Mouse (Mus musculus): Measurements from ENCODE around the gene Rnf215. TPM values are rescaled to one million over a fixed set of nuclear protein-coding genes. Genes with fewer than 3 reads are reported as not detected.
"Not testable (repeated sequence)": the region's sequence is repeated elsewhere in the genome, so short reads cannot be mapped to it uniquely, and the experiment has no call there.

Rnf215 gene
- polyA plus RNA-seq, 1 experiment from 2014 or later = 51.0 TPM

- no peaks in the 10 kb centered on the region for H3K9me3 ChIP-seq (ENCODE audit: control insufficient read depth, low read length)
- no peak overlapping the region for H3K4me3 ChIP-seq (ENCODE audit: low read depth, low read length)
- H3K36me3 ChIP-seq (ENCODE audit: control insufficient read depth, insufficient read depth, low read length) = peaks cover 3% of the 10 kb centered on the region; the same call in 1 of the 2 replicates
- no peak overlapping the region for H3K27ac ChIP-seq (ENCODE audit: low read depth, low read length)
- H3K4me1 ChIP-seq (ENCODE audit: control insufficient read depth, insufficient read depth, low read length) = no peaks in the 10 kb centered on the region
- no peaks in the 10 kb centered on the region for H3K27me3 ChIP-seq (ENCODE audit: control insufficient read depth, insufficient read depth, low read length)
- ATAC-seq (ENCODE audit: low read depth) = no peak
- H3K4me2 ChIP-seq (ENCODE audit: low read depth, low read length) = no peak overlapping the region
- H3K9ac ChIP-seq (replicated peaks; ENCODE audit: low read depth, low read length) = no peak overlapping the region
- WGBS = 91% methylated on average over 7 of the region's 7 CpGs
Measured at GRCm38 (mm10) chr11:4108691-4109090, 26.3 kb upstream of the Rnf215 start.

GRCm38 (mm10) chr11:4112033-4112432 is 23.0 kb upstream of the Rnf215 start:
- no peak overlapping the region for H3K4me2 ChIP-seq (ENCODE audit: low read depth, low read length)
- H3K36me3 ChIP-seq (ENCODE audit: control insufficient read depth, insufficient read depth, low read length) = peaks cover 3% of the 10 kb centered on the region; the same call in 1 of the 2 replicates
- no peak overlapping the region for H3K4me3 ChIP-seq (ENCODE audit: low read depth, low read length)
- H3K27me3 ChIP-seq (ENCODE audit: control insufficient read depth, insufficient read depth, low read length) = no peaks in the 10 kb centered on the region
- H3K9me3 ChIP-seq (ENCODE audit: control insufficient read depth, low read length) = no peaks in the 10 kb centered on the region
- no peak overlapping the region for H3K27ac ChIP-seq (ENCODE audit: low read depth, low read length)
- no peak overlapping the region for H3K9ac ChIP-seq (replicated peaks; ENCODE audit: low read depth, low read length)
- ATAC-seq (ENCODE audit: low read depth) = no peak
- 0 out of 2 replicates have a peak, but pooled peaks cover 3% of the 10 kb centered on the region for H3K4me1 ChIP-seq (ENCODE audit: control insufficient read depth, insufficient read depth, low read length)
- 93% methylated on average over 4 of the region's 4 CpGs for WGBS

GRCm38 (mm10) chr11:4112861-4113260 is 22.1 kb upstream of the Rnf215 start:
- Histone ChIP-seq H3K4me2 (ENCODE audit: low read depth, low read length) (no peak overlapping the region), H3K4me1 (ENCODE audit: control insufficient read depth, insufficient read depth, low read length) (peaks cover 6% of the 10 kb centered on the region; the same call in 1 of the 2 replicates), H3K36me3 (ENCODE audit: control insufficient read depth, insufficient read depth, low read length) (peaks cover 3% of the 10 kb centered on the region; the same call in 1 of the 2 replicates), H3K4me3 (ENCODE audit: low read depth, low read length) (no peak overlapping the region), H3K9ac (replicated peaks; ENCODE audit: low read depth, low read length) (no peak overlapping the region), H3K9me3 (ENCODE audit: control insufficient read depth, low read length) (no peaks in the 10 kb centered on the region), H3K27ac (ENCODE audit: low read depth, low read length) (no peak overlapping the region), H3K27me3 (ENCODE audit: control insufficient read depth, insufficient read depth, low read length) (no peaks in the 10 kb centered on the region)
- ATAC-seq (ENCODE audit: low read depth) = no peak
- WGBS = 83% methylated on average over 6 of the region's 6 CpGs

- H3K36me3 ChIP-seq (ENCODE audit: control insufficient read depth, insufficient read depth, low read length) = peaks cover 3% of the 10 kb centered on the region; the same call in 1 of the 2 replicates
- 88% methylated on average over 4 of the region's 4 CpGs for WGBS
- H3K4me2 ChIP-seq (ENCODE audit: low read depth, low read length) = no peak overlapping the region
- no peak overlapping the region for H3K9ac ChIP-seq (replicated peaks; ENCODE audit: low read depth, low read length)
- no peak for ATAC-seq (ENCODE audit: low read depth)
- H3K27ac ChIP-seq (ENCODE audit: low read depth, low read length) = no peak overlapping the region
- no peaks in the 10 kb centered on the region for H3K9me3 ChIP-seq (ENCODE audit: control insufficient read depth, low read length)
- H3K4me3 ChIP-seq (ENCODE audit: low read depth, low read length) = no peak overlapping the region
- no peaks in the 10 kb centered on the region for H3K27me3 ChIP-seq (ENCODE audit: control insufficient read depth, insufficient read depth, low read length)
- peaks cover 6% of the 10 kb centered on the region; the same call in 1 of the 2 replicates for H3K4me1 ChIP-seq (ENCODE audit: control insufficient read depth, insufficient read depth, low read length)
Measured at GRCm38 (mm10) chr11:4113496-4113895, 21.5 kb upstream of the Rnf215 start.

GRCm38 (mm10) chr11:4113970-4114369 is 21.0 kb upstream of the Rnf215 start:
- no peaks in the 10 kb centered on the region for H3K27me3 ChIP-seq (ENCODE audit: control insufficient read depth, insufficient read depth, low read length)
- H3K9ac ChIP-seq (replicated peaks; ENCODE audit: low read depth, low read length) = no peak overlapping the region
- H3K4me1 ChIP-seq (ENCODE audit: control insufficient read depth, insufficient read depth, low read length) = peaks cover 6% of the 10 kb centered on the region; the same call in 1 of the 2 replicates
- no peaks in the 10 kb centered on the region for H3K9me3 ChIP-seq (ENCODE audit: control insufficient read depth, low read length)
- H3K27ac ChIP-seq (ENCODE audit: low read depth, low read length) = no peak overlapping the region
- peaks cover 3% of the 10 kb centered on the region; the same call in 1 of the 2 replicates for H3K36me3 ChIP-seq (ENCODE audit: control insufficient read depth, insufficient read depth, low read length)
- H3K4me2 ChIP-seq (ENCODE audit: low read depth, low read length) = no peak overlapping the region
- ATAC-seq (ENCODE audit: low read depth) = no peak
- 84% methylated on average over 6 of the region's 6 CpGs for WGBS
- H3K4me3 ChIP-seq (ENCODE audit: low read depth, low read length) = no peak overlapping the region

GRCm38 (mm10) chr11:4114541-4114940 is 20.5 kb upstream of the Rnf215 start:
- ATAC-seq (ENCODE audit: low read depth); H3K4me2 ChIP-seq (ENCODE audit: low read depth, low read length): not testable (repeated sequence)
- 82% methylated on average over 6 of the region's 6 CpGs for WGBS

GRCm38 (mm10) chr11:4115407-4115806 is 19.6 kb upstream of the Rnf215 start:
- H3K27me3 ChIP-seq (ENCODE audit: control insufficient read depth, insufficient read depth, low read length) = no peaks in the 10 kb centered on the region
- ATAC-seq (ENCODE audit: low read depth) = no peak
- no peak overlapping the region for H3K27ac ChIP-seq (ENCODE audit: low read depth, low read length)
- H3K4me3 ChIP-seq (ENCODE audit: low read depth, low read length) = no peak overlapping the region
- no peaks in the 10 kb centered on the region for H3K9me3 ChIP-seq (ENCODE audit: control insufficient read depth, low read length)
- WGBS = 98% methylated on average over 4 of the region's 4 CpGs
- peaks cover 6% of the 10 kb centered on the region; the same call in 1 of the 2 replicates for H3K4me1 ChIP-seq (ENCODE audit: control insufficient read depth, insufficient read depth, low read length)
- H3K9ac ChIP-seq (replicated peaks; ENCODE audit: low read depth, low read length) = no peak overlapping the region
- no peak overlapping the region for H3K4me2 ChIP-seq (ENCODE audit: low read depth, low read length)
- no peaks in the 10 kb centered on the region for H3K36me3 ChIP-seq (ENCODE audit: control insufficient read depth, insufficient read depth, low read length)

More at GRCm38 (mm10) chr11:4114541-4114940, 20.5 kb upstream of the Rnf215 start:
- not testable (repeated sequence) for H3K27ac ChIP-seq (ENCODE audit: low read depth, low read length); H3K27me3 ChIP-seq (ENCODE audit: control insufficient read depth, insufficient read depth, low read length); H3K4me1 ChIP-seq (ENCODE audit: control insufficient read depth, insufficient read depth, low read length); H3K4me3 ChIP-seq (ENCODE audit: low read depth, low read length); H3K9ac ChIP-seq (replicated peaks; ENCODE audit: low read depth, low read length); H3K36me3 ChIP-seq (ENCODE audit: control insufficient read depth, insufficient read depth, low read length); H3K9me3 ChIP-seq (ENCODE audit: control insufficient read depth, low read length)

- H3K4me1 ChIP-seq (ENCODE audit: control insufficient read depth, insufficient read depth, low read length) = peaks cover 6% of the 10 kb centered on the region; the same call in 1 of the 2 replicates
- no peaks in the 10 kb centered on the region for H3K9me3 ChIP-seq (ENCODE audit: control insufficient read depth, low read length)
- H3K27ac ChIP-seq (ENCODE audit: low read depth, low read length) = no peak overlapping the region
- WGBS = 60% methylated on average over 11 of the region's 11 CpGs
- H3K27me3 ChIP-seq (ENCODE audit: control insufficient read depth, insufficient read depth, low read length) = no peaks in the 10 kb centered on the region
- no peaks in the 10 kb centered on the region for H3K36me3 ChIP-seq (ENCODE audit: control insufficient read depth, insufficient read depth, low read length)
- H3K4me2 ChIP-seq (ENCODE audit: low read depth, low read length) = no peak overlapping the region
- H3K4me3 ChIP-seq (ENCODE audit: low read depth, low read length) = no peak overlapping the region
- ATAC-seq (ENCODE audit: low read depth) = no peak
- no peak overlapping the region for H3K9ac ChIP-seq (replicated peaks; ENCODE audit: low read depth, low read length)
Measured at GRCm38 (mm10) chr11:4116458-4117141, 18.4 kb upstream of the Rnf215 start.

GRCm38 (mm10) chr11:4117372-4118071 is 17.5 kb upstream of the Rnf215 start:
- ATAC-seq (ENCODE audit: low read depth) = peak; percentile 29
- no peak overlapping the region for H3K27ac ChIP-seq (ENCODE audit: low read depth, low read length)
- no peak overlapping the region for H3K9ac ChIP-seq (replicated peaks; ENCODE audit: low read depth, low read length)
- H3K4me3 ChIP-seq (ENCODE audit: low read depth, low read length) = peak overlapping the region; percentile 60
- H3K27me3 ChIP-seq (ENCODE audit: control insufficient read depth, insufficient read depth, low read length) = no peaks in the 10 kb centered on the region
- 26% methylated on average over 3 of the region's 3 CpGs for WGBS
- H3K4me2 ChIP-seq (ENCODE audit: low read depth, low read length) = peak overlapping the region; percentile 88
- peaks cover 6% of the 10 kb centered on the region; the same call in 1 of the 2 replicates for H3K4me1 ChIP-seq (ENCODE audit: control insufficient read depth, insufficient read depth, low read length)
- H3K36me3 ChIP-seq (ENCODE audit: control insufficient read depth, insufficient read depth, low read length) = no peaks in the 10 kb centered on the region
- no peaks in the 10 kb centered on the region for H3K9me3 ChIP-seq (ENCODE audit: control insufficient read depth, low read length)
